Mouse (Mus musculus) heart, embryonic 16.5 days (tissue): ENCODE data around the gene Pigt. TPM values are rescaled to one million over a fixed set of nuclear protein-coding genes. Genes with fewer than 3 reads are reported as not detected.
A peak's percentile ranks its signal among the peaks of the same experiment; 100 is the strongest.

Experiments
- ATAC-seq: fragments of 200-750 bp; cut with Nextera tagmentation; replicated peaks from 2 replicates; pipeline ENCODE4 v1.8.0; 2017; ENCODE audit warnings: moderate number of reproducible peaks; ENCODE audit not compliant: insufficient read depth, low FRiP score; ENCODE audit errors: extremely low read depth
- H3K27ac ChIP-seq: fragments of 300-500 bp; sonication (generic); 2 replicates; pipeline ENCODE4 v1.5.1; 2014; ENCODE audit warnings: mild to moderate bottlenecking, low read length, control low read depth, moderate library complexity
- H3K27me3 ChIP-seq: fragments of 300-500 bp; sonication (generic); 2 replicates; pipeline ENCODE4 v1.6.1; 2014; ENCODE audit warnings: low read length, mixed read lengths; ENCODE audit not compliant: control insufficient read depth, insufficient read depth
- H3K36me3 ChIP-seq: fragments of 300-500 bp; sonication (generic); 2 replicates; pipeline ENCODE4 v1.6.1; 2014; ENCODE audit not compliant: control insufficient read depth, insufficient read depth
- H3K4me1 ChIP-seq: fragments of 300-500 bp; sonication (generic); 2 replicates; pipeline ENCODE4 v1.6.1; 2014; ENCODE audit warnings: low read length, mixed read lengths; ENCODE audit not compliant: control insufficient read depth, insufficient read depth
- H3K4me2 ChIP-seq: fragments of 300-500 bp; sonication (generic); 2 replicates; pipeline ENCODE4 v1.6.1; 2014; ENCODE audit warnings: low read depth, mild to moderate bottlenecking, control low read depth, low read length
- H3K4me3 ChIP-seq: fragments of 300-500 bp; sonication (generic); 2 replicates; pipeline ENCODE4 v1.5.1; 2014; ENCODE audit warnings: mild to moderate bottlenecking, control low read depth, low read length
- H3K9ac ChIP-seq: fragments of 300-500 bp; sonication (generic); 2 replicates; pipeline ENCODE4 v1.6.1; 2014; ENCODE audit warnings: low read length, control low read depth
- H3K9me3 ChIP-seq: fragments of 300-500 bp; sonication (generic); replicated peaks from 2 replicates; pipeline ENCODE4 v1.6.1; 2016; ENCODE audit warnings: low read length; ENCODE audit not compliant: control insufficient read depth
- WGBS: fragments of 180-500 bp; shearing (Covaris S2); extraction: QIAGEN DNeasy Blood & Tissue Kit; methylation state at CpG from one replicate; pipeline ENCODE4 v1.1.7; 2014; 5-methylcytosine and 5-hydroxymethylcytosine counted together
- polyA plus RNA-seq: library from polyadenylated mRNA; unstranded; fragments of >200 nt; fragmentation: Nextera tagmentation; extraction: Ambion mirVana; gene quantifications from 2 replicates; pipeline ENCODE4 v1.2.1, GENCODE M21; 2015

Gene Pigt
- polyA plus RNA-seq, 1 experiment from 2014 or later, result 46.2 TPM

DNA sequence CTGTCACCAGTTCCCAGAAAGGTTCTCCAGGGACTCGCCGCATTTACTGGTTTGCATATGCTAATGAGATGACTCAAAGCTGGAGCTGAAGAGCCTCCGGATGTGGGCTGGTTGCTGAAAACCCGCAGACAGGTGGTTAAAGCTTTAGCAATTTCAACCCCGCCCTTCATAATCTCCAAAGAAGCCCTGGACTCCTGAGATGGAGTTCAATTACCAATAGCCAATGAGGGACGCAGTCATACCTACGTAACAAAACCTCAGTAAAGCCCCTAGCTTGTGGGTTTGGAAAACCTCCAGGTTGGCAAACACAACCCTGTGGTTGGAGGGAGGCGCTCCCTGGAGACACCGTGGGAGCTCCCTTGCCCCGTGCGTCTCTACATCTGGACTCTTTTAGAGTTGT is 24.5 kb downstream of the Pigt start:
- Histone ChIP-seq H3K4me2 (peak overlapping the region; percentile 15; the same call in 1 of the 2 replicates), H3K4me1 (no peaks in the 10 kb centered on the region; the same call in 1 of the 2 replicates), H3K9me3 (peaks cover 3% of the 10 kb centered on the region), H3K4me3 (no peak overlapping the region), H3K27ac (no peak overlapping the region), H3K9ac (no peak overlapping the region), H3K36me3 (no peaks in the 10 kb centered on the region), H3K27me3 (peaks cover 10% of the 10 kb centered on the region; the same call in 1 of the 2 replicates)
- WGBS, result 11% methylated on average over 11 of the region's 11 CpGs
- peak; percentile 23; the same call in 1 of the 2 replicates for ATAC-seq

DNA sequence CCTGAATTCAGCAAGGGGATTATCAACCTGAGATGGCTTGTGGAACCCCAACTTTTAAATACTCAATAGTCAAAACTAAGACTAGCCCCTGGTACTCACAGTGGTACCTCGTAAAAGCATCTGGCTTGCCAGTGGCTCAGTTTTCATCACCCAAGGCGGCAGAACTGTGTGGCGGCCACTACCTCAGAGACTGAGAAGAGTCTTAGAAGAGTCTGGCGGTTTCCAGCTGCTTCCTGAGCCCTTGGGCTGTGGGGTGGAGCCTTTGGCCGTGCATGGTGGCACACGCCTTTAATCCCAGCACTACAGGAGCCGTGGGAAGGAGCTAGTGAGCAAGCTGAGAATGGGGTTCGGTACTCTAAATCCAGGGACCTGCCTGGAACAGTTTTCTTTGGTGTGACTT is 25.0 kb downstream of the Pigt start:
- 28% methylated on average over 8 of the region's 8 CpGs for WGBS
- no peak overlapping the region for H3K27ac ChIP-seq
- H3K4me2 ChIP-seq, result peak overlapping the region; percentile 15; the same call in 1 of the 2 replicates
- no peak for ATAC-seq
- peaks cover 10% of the 10 kb centered on the region; the same call in 1 of the 2 replicates for H3K27me3 ChIP-seq
- no peaks in the 10 kb centered on the region; the same call in 1 of the 2 replicates for H3K4me1 ChIP-seq
- H3K9me3 ChIP-seq, result peaks cover 3% of the 10 kb centered on the region
- no peak overlapping the region for H3K4me3 ChIP-seq
- no peaks in the 10 kb centered on the region for H3K36me3 ChIP-seq
- H3K9ac ChIP-seq, result no peak overlapping the region

DNA sequence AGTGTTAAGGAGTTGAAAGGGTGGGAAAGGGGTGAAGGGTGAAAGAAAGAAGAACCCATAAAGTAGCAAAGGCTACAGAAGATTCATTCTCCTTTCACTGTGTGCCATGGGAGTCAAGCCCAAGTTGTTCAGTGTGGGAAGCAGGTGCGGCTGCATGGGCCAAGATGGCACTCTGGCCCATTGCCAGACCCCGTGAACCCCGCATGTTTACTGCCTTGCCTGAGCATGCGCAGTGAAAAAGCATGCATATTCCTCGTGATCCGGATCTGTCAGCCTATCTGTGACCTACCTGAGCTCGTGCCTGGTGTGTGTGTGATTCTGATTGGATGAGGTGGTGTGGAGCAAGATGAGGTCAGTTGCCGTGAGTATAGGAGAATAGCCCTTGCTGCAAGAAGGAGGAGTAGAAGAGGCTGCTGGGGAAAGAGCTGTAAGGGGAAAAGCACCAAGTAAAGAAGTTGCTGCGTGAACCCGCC is 26.0 kb downstream of the Pigt start:
- H3K27ac ChIP-seq, result no peak overlapping the region
- WGBS, result 74% methylated on average over 10 of the region's 10 CpGs
- no peaks in the 10 kb centered on the region; the same call in 1 of the 2 replicates for H3K4me1 ChIP-seq
- no peak overlapping the region for H3K4me3 ChIP-seq
- H3K27me3 ChIP-seq, result peaks cover 10% of the 10 kb centered on the region; the same call in 1 of the 2 replicates
- H3K36me3 ChIP-seq, result no peaks in the 10 kb centered on the region
- H3K9ac ChIP-seq, result no peak overlapping the region
- no peak overlapping the region for H3K4me2 ChIP-seq
- H3K9me3 ChIP-seq, result peaks cover 3% of the 10 kb centered on the region
- no peak for ATAC-seq

DNA sequence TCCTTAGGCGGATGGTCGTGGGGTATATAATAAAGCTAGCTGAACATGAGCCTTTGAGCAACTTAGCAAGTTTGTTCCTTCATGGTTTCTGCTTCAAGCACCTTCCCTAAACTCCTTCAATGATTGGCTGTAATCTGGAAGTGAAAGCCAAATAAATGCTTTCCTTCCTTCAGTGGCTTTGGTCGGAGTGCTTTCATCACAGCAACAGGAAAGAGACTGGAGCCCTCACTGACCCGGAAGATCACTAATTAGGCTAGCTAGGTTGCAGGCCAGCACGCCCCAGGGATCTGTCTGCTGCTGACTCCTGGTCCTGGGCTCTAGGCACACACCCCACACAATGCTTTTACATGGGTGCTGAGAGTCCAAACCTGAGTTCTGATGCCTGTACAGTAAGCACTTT is 31.2 kb downstream of the Pigt start:
- Histone ChIP-seq H3K4me3 (no peak overlapping the region), H3K9ac (no peak overlapping the region), H3K27ac (no peak overlapping the region), H3K36me3 (no peaks in the 10 kb centered on the region), H3K4me2 (no peak overlapping the region), H3K4me1 (no peaks in the 10 kb centered on the region), H3K9me3 (0 out of 2 replicates have a peak, but pooled peaks cover 2% of the 10 kb centered on the region), H3K27me3 (no peaks in the 10 kb centered on the region)
- 61% methylated on average over 5 of the region's 5 CpGs for WGBS
- no peak for ATAC-seq

DNA sequence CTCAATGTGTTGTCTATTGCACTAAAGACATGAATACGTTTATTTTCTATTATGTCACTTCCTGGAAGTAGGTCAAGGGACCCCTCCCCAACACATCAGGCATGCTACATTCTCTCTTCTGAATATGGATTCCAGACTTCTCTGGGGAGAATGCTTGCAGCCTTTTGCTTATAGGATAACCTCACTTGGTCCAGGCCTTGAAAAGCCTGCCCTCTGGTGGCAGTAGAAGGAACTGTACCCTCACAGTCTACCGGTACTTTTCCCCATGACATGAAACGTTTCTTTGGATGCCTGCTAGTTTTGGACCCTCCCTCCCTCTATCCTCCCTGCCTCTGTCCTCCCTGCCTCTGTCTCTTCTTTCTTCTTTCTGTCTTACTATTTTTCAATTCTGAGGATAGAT is 33.8 kb downstream of the Pigt start:
- no peak overlapping the region for H3K9ac ChIP-seq
- no peak overlapping the region for H3K27ac ChIP-seq
- H3K4me3 ChIP-seq, result no peak overlapping the region
- no peak for ATAC-seq
- WGBS, result 6% methylated on average over 3 of the region's 3 CpGs
- H3K9me3 ChIP-seq, result 0 out of 2 replicates have a peak, but pooled peaks cover 2% of the 10 kb centered on the region
- no peaks in the 10 kb centered on the region for H3K27me3 ChIP-seq
- no peak overlapping the region for H3K4me2 ChIP-seq
- H3K4me1 ChIP-seq, result no peaks in the 10 kb centered on the region
- H3K36me3 ChIP-seq, result no peaks in the 10 kb centered on the region

DNA sequence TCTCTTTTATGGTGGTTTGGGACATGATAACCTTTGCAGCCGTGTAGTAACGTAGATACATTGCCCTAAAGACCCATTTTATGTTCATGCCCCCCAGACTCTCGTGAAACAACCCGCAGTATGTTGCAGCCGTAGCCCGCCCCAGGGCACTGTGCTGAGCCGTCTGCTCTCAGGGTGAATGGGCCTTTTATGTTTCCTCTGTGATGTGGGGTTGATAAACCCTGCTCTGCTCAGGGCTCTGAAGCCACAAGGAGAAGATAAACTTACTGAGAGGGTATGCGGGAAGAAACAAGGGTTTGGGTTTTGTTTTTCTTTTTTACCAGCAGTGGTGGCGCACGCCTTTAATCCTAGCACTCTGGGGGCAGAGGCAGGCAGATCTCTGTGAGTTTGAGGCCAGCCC is 37.0 kb downstream of the Pigt start:
- WGBS, result 64% methylated on average over 10 of the region's 10 CpGs

DNA sequence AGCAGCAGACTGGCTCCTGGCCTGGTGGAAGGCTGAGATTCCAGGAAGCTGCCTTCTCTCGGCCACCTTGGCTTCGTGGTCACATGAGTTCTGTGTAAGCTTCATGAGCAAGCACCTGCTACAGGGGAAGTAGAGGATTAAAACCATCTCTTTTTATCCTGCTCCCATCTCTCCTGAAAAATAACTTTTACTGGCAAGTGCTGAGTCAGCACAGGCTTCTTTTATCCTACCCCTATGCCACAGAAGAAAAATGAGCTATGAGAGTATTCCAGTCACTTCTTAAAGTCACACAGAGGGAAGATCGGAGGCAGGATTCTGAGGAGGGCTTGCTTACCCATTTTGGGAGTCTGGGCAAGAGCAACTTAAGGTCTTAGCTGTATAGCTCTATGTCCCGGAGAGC is 39.7 kb downstream of the Pigt start:
- no peaks in the 10 kb centered on the region for H3K36me3 ChIP-seq
- H3K9ac ChIP-seq, result no peak overlapping the region
- 72% methylated on average over 4 of the region's 4 CpGs for WGBS
- ATAC-seq, result no peak
- peaks cover 4% of the 10 kb centered on the region; the same call in 1 of the 2 replicates for H3K27me3 ChIP-seq
- no peaks in the 10 kb centered on the region for H3K4me1 ChIP-seq
- H3K9me3 ChIP-seq, result no peaks in the 10 kb centered on the region
- no peak overlapping the region for H3K27ac ChIP-seq
- H3K4me2 ChIP-seq, result no peak overlapping the region
- no peak overlapping the region for H3K4me3 ChIP-seq

More for the DNA sequence above, 37.0 kb downstream of the Pigt start:
- no peak; the same call in 1 of the 2 replicates for ATAC-seq
- Histone ChIP-seq H3K36me3 (no peaks in the 10 kb centered on the region), H3K4me3 (no peak overlapping the region), H3K4me1 (no peaks in the 10 kb centered on the region), H3K9ac (no peak overlapping the region), H3K4me2 (no peak overlapping the region), H3K27ac (no peak overlapping the region), H3K27me3 (peaks cover 2% of the 10 kb centered on the region; the same call in 1 of the 2 replicates), H3K9me3 (0 out of 2 replicates have a peak, but pooled peaks cover 2% of the 10 kb centered on the region)

DNA sequence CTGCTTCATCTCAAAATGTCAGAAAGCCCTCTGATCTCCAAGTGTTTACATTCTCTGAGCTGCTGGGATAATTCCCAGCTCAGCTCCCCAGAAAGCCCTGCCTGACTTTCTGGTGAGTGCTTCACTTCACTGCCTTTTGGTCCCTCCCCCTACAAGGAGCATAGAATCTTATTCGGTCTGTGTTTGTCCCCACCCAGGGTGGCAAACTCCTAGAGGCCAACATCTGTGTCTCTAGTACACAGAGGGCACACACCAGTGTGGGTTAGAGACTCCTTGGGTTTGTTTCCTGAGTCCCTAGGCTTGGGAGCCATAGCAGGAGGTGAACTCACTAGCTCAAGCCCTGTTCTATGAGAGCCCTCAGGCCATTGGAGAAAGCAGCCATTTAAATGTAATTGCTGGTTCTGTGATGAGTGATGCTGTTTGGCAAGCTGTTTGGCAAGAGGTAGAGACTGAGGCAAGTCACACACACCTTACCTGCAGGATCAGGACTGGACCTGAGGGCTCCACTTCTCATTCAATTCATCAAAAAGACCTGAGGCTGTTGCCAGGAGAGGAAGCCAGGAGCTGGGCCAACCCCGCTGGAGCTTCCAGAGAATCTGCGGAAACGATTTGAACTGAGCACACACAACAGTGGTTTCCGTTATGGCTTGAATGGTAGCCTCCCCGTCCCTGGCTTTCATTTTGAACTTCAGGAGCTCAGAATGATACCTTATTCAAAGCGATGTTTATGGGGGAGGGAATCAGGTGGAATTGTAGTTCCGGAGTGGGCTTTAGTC is 43.5 kb downstream of the Pigt start:
- no peak overlapping the region for H3K4me2 ChIP-seq
- peaks cover 4% of the 10 kb centered on the region; the same call in 1 of the 2 replicates for H3K27me3 ChIP-seq
- peaks cover 4% of the 10 kb centered on the region for H3K9me3 ChIP-seq
- 34% methylated on average over 8 of the region's 8 CpGs for WGBS
- no peaks in the 10 kb centered on the region for H3K4me1 ChIP-seq
- H3K9ac ChIP-seq, result no peak overlapping the region
- H3K27ac ChIP-seq, result no peak overlapping the region
- ATAC-seq, result no peak
- no peak overlapping the region for H3K4me3 ChIP-seq
- no peaks in the 10 kb centered on the region; the same call in 1 of the 2 replicates for H3K36me3 ChIP-seq

DNA sequence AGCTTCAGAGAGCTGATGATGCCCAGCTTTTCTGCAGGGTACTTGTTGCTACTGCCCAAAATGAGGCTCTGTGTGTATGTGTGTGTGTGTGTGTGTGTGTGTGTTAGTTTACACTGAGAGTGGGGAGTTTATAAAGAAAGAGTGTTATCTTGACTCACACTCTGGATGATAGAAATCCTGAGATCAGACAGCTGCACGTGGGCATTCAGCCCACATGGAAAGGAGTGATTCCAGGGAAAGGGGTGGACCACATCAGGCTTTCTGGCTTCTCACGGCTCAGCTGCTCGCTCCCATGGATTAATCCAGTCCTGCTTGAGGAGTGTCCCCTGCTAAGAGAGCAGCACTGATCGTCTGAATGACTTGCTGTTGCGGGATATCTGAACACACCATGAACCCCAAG is 44.8 kb downstream of the Pigt start:
- Histone ChIP-seq H3K4me1 (no peaks in the 10 kb centered on the region), H3K27me3 (peaks cover 4% of the 10 kb centered on the region; the same call in 1 of the 2 replicates), H3K9ac (no peak overlapping the region), H3K27ac (no peak overlapping the region), H3K4me3 (no peak overlapping the region), H3K4me2 (no peak overlapping the region), H3K36me3 (no peaks in the 10 kb centered on the region; the same call in 1 of the 2 replicates), H3K9me3 (peaks cover 4% of the 10 kb centered on the region)
- WGBS, result 62% methylated on average over 5 of the region's 5 CpGs
- ATAC-seq, result no peak
